Mouse (Mus musculus): Measurements from ENCODE around the gene Anxa2.

DNA sequence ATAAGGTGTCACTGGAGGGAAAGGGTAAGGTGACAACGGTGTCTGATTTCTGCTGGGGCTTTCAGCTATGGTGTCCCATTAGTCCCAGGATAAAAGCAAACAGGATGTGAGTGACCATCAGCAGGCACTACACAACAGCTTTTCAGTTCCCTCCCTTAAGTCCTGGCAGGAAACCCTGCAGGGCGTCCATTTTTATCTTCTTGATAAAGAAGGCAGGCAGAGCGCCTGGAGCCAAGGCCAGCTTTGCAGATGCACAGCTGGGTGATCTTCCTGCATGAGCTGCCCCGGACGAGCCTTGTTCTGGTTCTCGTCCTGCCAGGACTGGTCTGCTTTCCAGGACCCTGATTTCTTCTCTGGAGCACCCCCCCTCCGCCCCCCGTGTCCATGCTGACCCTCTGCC, 35.1 kb downstream of the Anxa2 start:
- no peak for TF ChIP-seq CTCF (IDR thresholded peaks at IDR 0.05; ENCODE audit: insufficient read depth, low read depth, low read length)
- no peak for TF ChIP-seq POLR2A (IDR thresholded peaks at IDR 0.05; ENCODE audit: insufficient read depth, low read depth, low read length)

All from olfactory bulb, adult 2 months (tissue).